Mouse (Mus musculus): ENCODE results near the gene Mrtfa.

The Mrtfa gene

GRCm38 (mm10) chr15:81016488-81016887 is 174.1 kb downstream of the Mrtfa start:
- Histone ChIP-seq H3K36me3 (ENCODE audit: control insufficient read depth, insufficient read depth, low read length, poor library complexity, severe bottlenecking) (peaks cover 33% of the 10 kb centered on the region), H3K27me3 (ENCODE audit: control insufficient read depth, insufficient read depth, low read length, poor library complexity, severe bottlenecking) (no peaks in the 10 kb centered on the region)
- no peak for DNase-seq (ENCODE audit: low read depth, low spot score)

- Histone ChIP-seq H3K36me3 (ENCODE audit: control insufficient read depth, insufficient read depth, low read length, poor library complexity, severe bottlenecking) (peaks cover 31% of the 10 kb centered on the region), H3K27me3 (ENCODE audit: control insufficient read depth, insufficient read depth, low read length, poor library complexity, severe bottlenecking) (no peaks in the 10 kb centered on the region)
- no peak for DNase-seq (ENCODE audit: low read depth, low spot score)
These were observed 175.4 kb downstream of the Mrtfa start for GRCm38 (mm10) chr15:81015068-81015744.

- Histone ChIP-seq H3K36me3 (ENCODE audit: control insufficient read depth, insufficient read depth, low read length, poor library complexity, severe bottlenecking) (peaks cover 23% of the 10 kb centered on the region), H3K27me3 (ENCODE audit: control insufficient read depth, insufficient read depth, low read length, poor library complexity, severe bottlenecking) (no peaks in the 10 kb centered on the region)
- no peak for DNase-seq (ENCODE audit: low read depth, low spot score)
These were observed 177.4 kb downstream of the Mrtfa start for GRCm38 (mm10) chr15:81013186-81013585.

- Histone ChIP-seq H3K27me3 (ENCODE audit: control insufficient read depth, insufficient read depth, low read length, poor library complexity, severe bottlenecking) (no peaks in the 10 kb centered on the region), H3K36me3 (ENCODE audit: control insufficient read depth, insufficient read depth, low read length, poor library complexity, severe bottlenecking) (peaks cover 22% of the 10 kb centered on the region)
- DNase-seq (ENCODE audit: low read depth, low spot score): no peak
These were observed 178.2 kb downstream of the Mrtfa start for GRCm38 (mm10) chr15:81012359-81012758.

- H3K27me3 ChIP-seq (ENCODE audit: control insufficient read depth, insufficient read depth, low read length, poor library complexity, severe bottlenecking): no peaks in the 10 kb centered on the region
- DNase-seq (ENCODE audit: low read depth, low spot score): no peak
- H3K36me3 ChIP-seq (ENCODE audit: control insufficient read depth, insufficient read depth, low read length, poor library complexity, severe bottlenecking): peaks cover 14% of the 10 kb centered on the region
These were observed 179.0 kb downstream of the Mrtfa start for GRCm38 (mm10) chr15:81011523-81011922.

GRCm38 (mm10) chr15:81010114-81010513 is 180.4 kb downstream of the Mrtfa start:
- H3K36me3 ChIP-seq (ENCODE audit: control insufficient read depth, insufficient read depth, low read length, poor library complexity, severe bottlenecking): peaks cover 6% of the 10 kb centered on the region; the same call in 1 of the 2 replicates
- no peaks in the 10 kb centered on the region for H3K27me3 ChIP-seq (ENCODE audit: control insufficient read depth, insufficient read depth, low read length, poor library complexity, severe bottlenecking)
- DNase-seq (ENCODE audit: low read depth, low spot score): no peak

GRCm38 (mm10) chr15:81008689-81009123 is 181.9 kb downstream of the Mrtfa start:
- peaks cover 6% of the 10 kb centered on the region; the same call in 1 of the 2 replicates for H3K36me3 ChIP-seq (ENCODE audit: control insufficient read depth, insufficient read depth, low read length, poor library complexity, severe bottlenecking)
- peak; percentile 61 for DNase-seq (ENCODE audit: low read depth, low spot score)
- no peaks in the 10 kb centered on the region for H3K27me3 ChIP-seq (ENCODE audit: control insufficient read depth, insufficient read depth, low read length, poor library complexity, severe bottlenecking)

GRCm38 (mm10) chr15:81007905-81008304 is 182.7 kb downstream of the Mrtfa start:
- H3K36me3 ChIP-seq (ENCODE audit: control insufficient read depth, insufficient read depth, low read length, poor library complexity, severe bottlenecking): peaks cover 5% of the 10 kb centered on the region; the same call in 1 of the 2 replicates
- DNase-seq (ENCODE audit: low read depth, low spot score): no peak
- H3K27me3 ChIP-seq (ENCODE audit: control insufficient read depth, insufficient read depth, low read length, poor library complexity, severe bottlenecking): no peaks in the 10 kb centered on the region

GRCm38 (mm10) chr15:81007339-81007738 is 183.2 kb downstream of the Mrtfa start:
- peaks cover 5% of the 10 kb centered on the region; the same call in 1 of the 2 replicates for H3K36me3 ChIP-seq (ENCODE audit: control insufficient read depth, insufficient read depth, low read length, poor library complexity, severe bottlenecking)

GRCm38 (mm10) chr15:81006127-81006735 is 184.3 kb downstream of the Mrtfa start:
- no peaks in the 10 kb centered on the region for H3K27me3 ChIP-seq (ENCODE audit: control insufficient read depth, insufficient read depth, low read length, poor library complexity, severe bottlenecking)
- H3K36me3 ChIP-seq (ENCODE audit: control insufficient read depth, insufficient read depth, low read length, poor library complexity, severe bottlenecking): peaks cover 2% of the 10 kb centered on the region; the same call in 1 of the 2 replicates
- DNase-seq (ENCODE audit: low read depth, low spot score): no peak

More at GRCm38 (mm10) chr15:81007339-81007738, 183.2 kb downstream of the Mrtfa start:
- no peaks in the 10 kb centered on the region for H3K27me3 ChIP-seq (ENCODE audit: control insufficient read depth, insufficient read depth, low read length, poor library complexity, severe bottlenecking)
- no peak for DNase-seq (ENCODE audit: low read depth, low spot score)

GRCm38 (mm10) chr15:81000419-81001138 is 190.0 kb downstream of the Mrtfa start:
- no peaks in the 10 kb centered on the region for H3K27me3 ChIP-seq (ENCODE audit: control insufficient read depth, insufficient read depth, low read length, poor library complexity, severe bottlenecking)
- peaks cover 2% of the 10 kb centered on the region; the same call in 1 of the 2 replicates for H3K36me3 ChIP-seq (ENCODE audit: control insufficient read depth, insufficient read depth, low read length, poor library complexity, severe bottlenecking)
- no peak for DNase-seq (ENCODE audit: low read depth, low spot score)

- no peaks in the 10 kb centered on the region for H3K36me3 ChIP-seq (ENCODE audit: control insufficient read depth, insufficient read depth, low read length, poor library complexity, severe bottlenecking)
These were observed 193.5 kb downstream of the Mrtfa start for GRCm38 (mm10) chr15:80997077-80997476.

GRCm38 (mm10) chr15:80996090-80996835 is 194.3 kb downstream of the Mrtfa start:
- no peaks in the 10 kb centered on the region for H3K36me3 ChIP-seq (ENCODE audit: control insufficient read depth, insufficient read depth, low read length, poor library complexity, severe bottlenecking)
- no peak for DNase-seq (ENCODE audit: low read depth, low spot score)
- no peaks in the 10 kb centered on the region for H3K27me3 ChIP-seq (ENCODE audit: control insufficient read depth, insufficient read depth, low read length, poor library complexity, severe bottlenecking)

More at GRCm38 (mm10) chr15:80997077-80997476, 193.5 kb downstream of the Mrtfa start:
- H3K27me3 ChIP-seq (ENCODE audit: control insufficient read depth, insufficient read depth, low read length, poor library complexity, severe bottlenecking): no peaks in the 10 kb centered on the region
- DNase-seq (ENCODE audit: low read depth, low spot score): no peak

GRCm38 (mm10) chr15:80994959-80995358 is 195.6 kb downstream of the Mrtfa start:
- Histone ChIP-seq H3K27me3 (ENCODE audit: control insufficient read depth, insufficient read depth, low read length, poor library complexity, severe bottlenecking) (no peaks in the 10 kb centered on the region), H3K36me3 (ENCODE audit: control insufficient read depth, insufficient read depth, low read length, poor library complexity, severe bottlenecking) (no peaks in the 10 kb centered on the region)
- no peak for DNase-seq (ENCODE audit: low read depth, low spot score)

Data from splenic B cell, adult 2 months (primary cell).